Mouse (Mus musculus): Measurements from ENCODE around the gene Cdan1.

Cdan1 gene

GRCm38 (mm10) chr2:120745496-120745895, 104.4 kb downstream of the Cdan1 start:
- DNase-seq (ENCODE audit: low spot score in 2 of 2): no peak

- no peak for DNase-seq (ENCODE audit: low spot score in 2 of 2)
Observed at GRCm38 (mm10) chr2:120731877-120732530, 117.9 kb downstream of the Cdan1 start.

GRCm38 (mm10) chr2:120731167-120731862, 118.6 kb downstream of the Cdan1 start:
- DNase-seq (ENCODE audit: low spot score in 2 of 2): peak; percentile 89 to 94

GRCm38 (mm10) chr2:120730639-120731166, 119.2 kb downstream of the Cdan1 start:
- DNase-seq (ENCODE audit: low spot score in 2 of 2): peak; percentile 6 to 23

GRCm38 (mm10) chr2:120729775-120730585, 119.9 kb downstream of the Cdan1 start:
- DNase-seq (ENCODE audit: low spot score in 2 of 2): no peak

DNA sequence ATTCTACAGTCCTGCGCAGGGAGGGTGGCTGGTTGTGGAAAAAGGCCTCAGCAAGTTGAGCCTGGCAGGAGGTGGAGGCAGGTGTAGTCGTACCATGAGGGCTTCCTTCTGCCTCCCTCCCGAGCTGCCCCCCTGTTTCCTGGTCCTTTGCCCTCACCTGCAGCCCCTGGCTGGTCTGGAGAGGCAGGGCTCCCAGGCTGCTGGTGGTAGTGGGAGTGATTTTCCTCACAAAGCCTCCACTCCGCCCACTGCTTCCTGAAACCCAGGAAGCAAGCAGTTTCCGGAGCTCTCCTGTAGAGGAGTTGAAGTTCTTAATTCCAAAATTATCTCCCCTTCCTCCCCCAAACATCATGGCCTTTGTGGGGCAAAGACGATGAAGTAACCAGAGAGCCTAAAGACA, 125.8 kb downstream of the Cdan1 start:
- DNase-seq (ENCODE audit: low spot score in 2 of 2): no peak

DNA sequence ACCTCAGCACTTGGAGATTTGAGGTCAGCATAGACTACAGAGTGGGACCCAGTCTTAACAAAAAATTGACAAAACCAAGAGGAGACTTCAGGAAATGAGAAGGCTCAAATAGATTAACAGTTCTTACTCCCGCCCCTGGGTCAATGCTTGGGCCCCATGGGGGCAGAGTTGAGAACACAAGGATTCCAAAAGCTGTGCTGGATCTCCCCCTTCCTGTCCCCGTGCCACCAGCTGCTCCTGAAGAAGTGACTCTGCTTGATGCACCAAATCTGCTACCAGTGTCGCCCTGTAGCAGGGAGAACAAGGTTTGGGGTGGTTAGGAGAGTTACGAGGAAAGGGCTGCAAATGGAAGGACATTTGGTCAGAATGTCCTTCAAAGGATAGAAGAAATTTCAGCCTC, 126.3 kb downstream of the Cdan1 start:
- DNase-seq (ENCODE audit: low spot score in 2 of 2): no peak

DNA sequence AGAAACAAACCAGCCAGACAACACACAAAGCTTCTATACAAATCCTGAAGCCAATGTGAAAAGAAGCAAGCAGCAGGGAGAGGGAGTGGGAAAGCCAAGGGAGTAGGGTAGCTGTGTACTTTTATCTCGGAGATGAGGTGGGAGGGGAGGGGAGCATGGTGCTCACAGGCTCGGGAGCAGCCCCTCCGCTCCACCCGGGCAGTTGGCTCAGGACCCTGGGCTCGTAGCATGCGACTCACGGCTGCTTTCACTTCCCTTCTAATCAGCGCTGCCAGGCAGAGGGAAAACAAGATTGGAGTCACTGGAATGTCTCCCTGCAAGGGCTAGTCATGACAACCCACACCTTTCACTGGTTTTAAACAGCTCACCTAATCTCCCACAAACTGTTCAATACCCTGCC, 127.4 kb downstream of the Cdan1 start:
- DNase-seq (ENCODE audit: low spot score in 2 of 2): no peak

DNA sequence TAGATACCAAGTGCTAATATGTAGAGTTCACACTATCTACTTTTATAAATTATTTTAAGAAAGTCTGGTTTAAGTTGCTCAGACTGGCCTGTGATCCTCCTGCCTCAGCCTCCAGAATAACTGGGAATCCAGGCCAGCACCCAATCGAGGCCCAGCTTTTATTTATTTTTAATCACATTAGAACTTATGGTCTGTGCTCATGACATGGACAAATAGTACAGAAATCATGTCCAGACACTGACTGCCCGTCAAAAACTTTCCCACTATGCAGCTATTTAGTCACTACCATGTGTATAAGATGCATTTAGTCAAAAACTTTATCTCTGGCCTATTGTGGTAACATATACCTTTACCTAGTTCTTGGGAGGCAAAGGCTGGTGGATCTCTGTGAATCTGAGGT, 128.0 kb downstream of the Cdan1 start:
- no peak for DNase-seq (ENCODE audit: low spot score in 2 of 2)

- DNase-seq (ENCODE audit: low spot score in 2 of 2): no peak
Observed at GRCm38 (mm10) chr2:120720821-120721220, 129.1 kb downstream of the Cdan1 start.

DNA sequence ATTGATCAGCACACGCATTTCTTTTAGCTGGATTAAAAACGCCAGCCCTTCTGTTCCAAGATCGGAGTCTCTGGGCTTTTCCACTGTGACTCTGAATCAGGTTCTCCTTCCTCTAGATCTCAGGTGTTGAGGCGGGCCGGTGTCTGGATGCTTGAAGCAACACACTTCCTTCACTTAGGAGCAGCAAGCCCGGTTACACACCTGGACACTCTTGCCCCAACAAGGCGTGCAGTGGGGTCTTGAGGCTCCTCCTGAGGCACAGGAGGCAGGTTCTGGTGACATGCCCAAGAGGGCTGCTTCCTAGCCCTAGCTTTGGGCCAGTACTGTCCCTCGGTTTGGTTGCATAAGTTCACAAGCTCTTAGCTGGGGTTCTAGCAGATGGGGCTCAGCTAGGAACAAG, 131.4 kb downstream of the Cdan1 start:
- no peak for DNase-seq (ENCODE audit: low spot score in 2 of 2)

- DNase-seq (ENCODE audit: low spot score in 2 of 2): no peak
Observed at GRCm38 (mm10) chr2:120713441-120713840, 136.5 kb downstream of the Cdan1 start.

DNA sequence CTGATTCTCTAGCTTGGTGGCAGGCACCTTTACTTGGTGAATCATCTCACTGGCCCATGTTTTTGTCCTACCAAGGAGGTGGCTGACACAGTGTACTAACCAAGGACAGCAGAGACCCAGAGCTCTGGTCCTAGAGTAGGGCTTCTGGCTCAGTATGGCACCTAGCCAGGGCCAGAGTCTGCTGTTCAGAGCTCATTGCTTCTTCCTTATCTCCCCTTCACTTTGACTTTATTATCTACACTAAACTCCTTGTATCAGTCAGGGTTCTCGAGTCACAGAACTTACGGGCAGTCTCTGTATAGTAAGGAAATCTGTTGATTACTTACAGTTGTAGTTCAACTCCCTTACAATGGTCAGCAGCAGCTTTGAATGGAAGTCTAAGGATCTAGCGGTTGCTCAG, 139.0 kb downstream of the Cdan1 start:
- no peak for DNase-seq (ENCODE audit: low spot score in 2 of 2)

DNA sequence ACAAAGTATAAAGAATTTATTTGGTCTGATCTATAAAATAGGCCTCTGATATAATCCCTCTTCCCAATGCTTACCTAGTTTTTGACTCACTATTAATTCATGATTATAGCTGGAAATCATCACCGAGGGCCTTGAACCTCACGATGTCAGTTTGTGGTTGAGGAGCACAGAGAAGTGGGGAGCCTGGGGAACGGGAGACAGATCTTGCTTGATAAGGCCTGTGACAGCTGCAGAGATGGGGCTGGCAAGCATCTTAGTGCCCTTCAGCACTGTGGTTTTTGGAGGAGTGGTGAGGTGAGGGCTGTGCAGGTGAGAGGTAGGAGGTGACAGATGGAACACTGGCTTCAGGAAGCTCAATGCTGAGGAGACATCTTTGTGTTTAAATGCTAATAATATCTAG, 139.8 kb downstream of the Cdan1 start:
- DNase-seq (ENCODE audit: low spot score in 2 of 2): no peak

DNA sequence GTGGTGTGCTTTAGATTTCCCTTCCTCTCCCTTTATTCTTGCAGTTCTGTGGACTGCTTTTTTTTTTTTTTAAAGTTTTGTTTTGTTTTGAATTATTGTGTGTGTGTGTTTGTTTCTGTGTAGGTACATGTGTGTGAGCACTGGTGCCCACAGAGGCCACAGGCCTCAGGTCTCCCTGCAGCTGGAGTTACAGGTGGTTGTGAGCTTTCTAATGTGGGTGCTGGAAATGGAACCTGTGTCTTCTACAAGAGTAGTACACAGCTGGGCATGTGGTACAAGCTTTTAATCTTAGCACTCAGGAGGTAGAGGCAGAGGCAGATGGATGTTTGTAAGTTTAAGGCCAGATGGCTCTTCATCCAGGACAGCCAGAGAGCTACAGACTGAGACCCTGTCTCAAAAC, 142.9 kb downstream of the Cdan1 start:
- no peak for DNase-seq (ENCODE audit: low spot score in 2 of 2)

DNA sequence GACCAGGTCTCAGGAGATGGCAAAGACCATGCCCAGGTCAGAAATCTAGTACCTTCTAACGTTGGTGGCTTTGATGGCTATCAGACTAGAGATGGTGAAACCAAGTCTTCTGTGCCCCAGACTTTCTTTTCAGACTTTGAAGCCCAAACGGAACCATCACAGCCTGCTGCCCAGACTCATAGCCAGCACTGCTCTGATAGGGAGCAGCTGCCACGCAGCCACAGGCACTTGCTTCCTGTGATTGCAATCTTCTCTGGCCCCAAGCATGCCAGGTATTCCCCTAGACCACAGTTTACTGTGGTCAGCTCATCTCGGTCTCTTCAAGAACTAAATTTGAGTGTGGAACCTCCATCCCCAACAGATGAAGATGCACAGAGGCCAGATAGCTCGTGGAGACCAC, 147.3 kb downstream of the Cdan1 start:
- DNase-seq (ENCODE audit: low spot score in 2 of 2): no peak

DNA sequence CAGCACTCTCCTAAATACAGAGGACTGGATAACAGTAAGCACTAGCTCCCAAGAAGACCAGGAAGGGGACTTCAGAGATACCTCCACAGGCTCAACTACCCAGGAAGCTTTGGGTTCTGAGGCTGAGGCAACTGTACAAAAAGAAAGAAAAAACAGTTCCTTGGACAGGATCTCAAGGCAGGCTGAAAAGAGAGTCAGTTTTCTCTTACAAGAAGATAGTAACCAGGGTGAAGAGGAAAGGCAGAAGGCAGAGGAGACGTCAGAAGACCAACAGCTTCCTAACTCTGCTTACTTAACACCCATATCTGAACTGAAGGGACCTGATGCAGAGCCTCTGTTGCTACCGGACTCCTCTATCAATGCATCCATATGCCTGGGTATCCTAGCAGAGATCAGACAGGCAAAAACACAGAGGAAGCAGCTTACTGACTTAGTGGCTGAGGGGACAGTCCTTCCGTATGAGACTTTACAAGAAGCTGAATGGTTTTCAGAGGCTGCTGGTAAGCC, 149.5 kb downstream of the Cdan1 start:
- no peak for DNase-seq (ENCODE audit: low spot score in 2 of 2)

- DNase-seq (ENCODE audit: low spot score in 2 of 2): no peak
Observed at GRCm38 (mm10) chr2:120697767-120698166, 152.2 kb downstream of the Cdan1 start.

- peak; percentile 3 to 20 for DNase-seq (ENCODE audit: low spot score in 2 of 2)
Observed at GRCm38 (mm10) chr2:120681151-120681550, 168.8 kb downstream of the Cdan1 start.

GRCm38 (mm10) chr2:120670253-120670652, 179.7 kb downstream of the Cdan1 start:
- DNase-seq (ENCODE audit: low spot score in 2 of 2): no peak

DNA sequence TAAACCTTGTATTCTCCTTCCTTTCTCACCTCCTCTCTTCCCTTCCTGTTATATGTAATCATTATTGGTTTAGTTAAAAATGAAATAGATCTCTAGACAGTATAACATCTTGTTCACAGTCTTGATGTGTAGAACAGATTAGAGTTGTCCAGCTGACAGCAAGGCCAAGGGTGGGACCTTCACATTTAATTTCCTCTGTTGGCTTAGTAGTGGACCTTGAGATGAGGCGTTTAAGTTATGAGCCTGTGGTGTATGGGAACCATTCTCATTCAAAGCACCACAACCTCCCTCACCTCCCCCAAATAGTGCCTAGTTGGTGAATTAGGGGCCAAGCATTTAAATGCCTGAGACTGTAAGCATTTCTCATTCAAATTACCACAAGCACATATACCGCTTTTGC, 182.5 kb downstream of the Cdan1 start:
- DNase-seq (ENCODE audit: low spot score in 2 of 2): no peak
